Mouse (Mus musculus) CH12F3 (cell line): ENCODE measurements around the gene Cd300lf.

Experiments used
- in situ Hi-C: fragments of 300-500 bp; cut with MboI; formaldehyde crosslinking; loops from 2 replicates; pipeline ENCODE4 v1.14.3; 2020; ENCODE audit warnings: low sequenced_read_pairs

The Cd300lf gene

DNA sequence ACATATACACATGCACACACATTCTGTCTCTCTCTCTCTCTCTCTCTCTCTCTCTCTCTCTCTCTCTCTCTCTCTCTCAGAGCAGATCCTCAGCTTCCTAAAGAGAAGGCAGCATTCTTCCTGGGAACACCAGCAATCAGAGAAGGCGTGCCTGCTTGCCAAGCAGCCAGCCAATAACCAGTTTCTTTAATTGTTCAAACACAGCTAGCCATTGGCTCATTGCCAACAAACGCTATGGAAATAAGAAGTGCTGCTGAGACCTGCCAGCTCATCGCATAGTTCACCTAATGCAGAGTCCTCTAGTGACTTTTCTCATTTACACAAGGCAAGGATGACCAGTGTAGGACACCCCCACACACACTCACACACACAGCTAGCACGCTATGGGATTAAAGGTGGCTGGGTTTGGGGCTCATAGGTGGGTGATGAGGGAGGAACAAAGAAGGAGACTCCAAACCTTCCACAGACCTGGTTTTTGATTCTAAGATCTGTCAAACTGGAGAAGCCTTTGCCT is 26.3 kb downstream of the Cd300lf start:
- in situ Hi-C loops = no loop called here

DNA sequence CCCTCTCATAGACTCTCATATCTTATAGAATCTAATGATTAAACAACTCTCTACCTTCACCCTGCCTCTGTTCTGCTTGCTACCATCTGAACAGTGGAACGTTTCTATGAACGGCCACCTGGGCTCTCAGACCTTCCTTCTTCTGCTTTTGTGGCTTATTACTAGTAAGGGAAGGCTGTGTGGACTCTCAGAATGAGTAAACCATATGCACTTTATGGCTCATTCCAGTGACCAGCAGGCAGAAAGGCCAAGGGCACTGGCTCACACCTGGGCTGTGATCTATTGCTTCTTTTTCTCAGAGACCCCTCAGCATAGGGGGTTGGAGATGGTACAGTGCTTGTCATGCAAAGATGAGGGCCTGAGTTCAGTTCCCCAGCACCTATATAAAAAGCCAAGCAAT is 27.2 kb downstream of the Cd300lf start:
- in situ Hi-C loops = no loop called here

DNA sequence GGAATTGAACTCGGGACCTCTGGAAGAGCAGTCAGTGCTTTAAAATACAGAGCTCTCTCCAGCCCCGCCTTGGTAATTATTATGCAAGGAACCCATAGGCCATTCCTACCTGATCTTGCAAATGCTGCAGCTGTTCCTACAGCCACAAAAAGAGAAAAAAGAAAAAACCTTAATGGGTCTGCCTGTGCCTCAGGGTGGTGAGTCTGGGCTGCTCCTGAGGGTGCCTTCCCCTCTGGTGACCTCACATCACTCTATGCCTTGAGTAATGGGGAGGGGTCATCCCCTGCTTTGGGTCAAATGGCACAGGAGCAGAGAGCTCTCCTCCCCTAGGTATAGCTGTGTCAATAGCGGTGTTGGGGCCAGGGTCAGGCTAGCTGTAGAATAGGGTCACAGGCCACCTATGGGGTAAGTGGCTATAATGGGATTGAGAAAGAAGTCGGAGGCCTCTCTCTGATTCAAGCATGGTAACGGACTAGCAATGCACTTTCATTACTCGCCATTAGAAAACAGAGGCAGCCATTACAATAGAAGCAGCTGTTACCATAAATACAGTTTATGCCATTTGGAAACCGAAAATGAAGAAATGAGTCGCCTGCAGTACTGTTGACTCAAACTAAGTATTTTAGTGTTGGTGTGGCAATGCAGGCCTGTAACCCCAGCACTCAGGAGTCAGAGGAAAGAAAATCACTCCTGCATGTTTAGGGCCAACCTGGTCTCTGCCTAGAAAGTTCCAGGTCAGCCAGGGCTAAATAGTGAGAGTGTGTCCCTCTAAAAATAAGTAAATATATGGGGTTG is 28.8 kb downstream of the Cd300lf start:
- in situ Hi-C loops = no loop called here

DNA sequence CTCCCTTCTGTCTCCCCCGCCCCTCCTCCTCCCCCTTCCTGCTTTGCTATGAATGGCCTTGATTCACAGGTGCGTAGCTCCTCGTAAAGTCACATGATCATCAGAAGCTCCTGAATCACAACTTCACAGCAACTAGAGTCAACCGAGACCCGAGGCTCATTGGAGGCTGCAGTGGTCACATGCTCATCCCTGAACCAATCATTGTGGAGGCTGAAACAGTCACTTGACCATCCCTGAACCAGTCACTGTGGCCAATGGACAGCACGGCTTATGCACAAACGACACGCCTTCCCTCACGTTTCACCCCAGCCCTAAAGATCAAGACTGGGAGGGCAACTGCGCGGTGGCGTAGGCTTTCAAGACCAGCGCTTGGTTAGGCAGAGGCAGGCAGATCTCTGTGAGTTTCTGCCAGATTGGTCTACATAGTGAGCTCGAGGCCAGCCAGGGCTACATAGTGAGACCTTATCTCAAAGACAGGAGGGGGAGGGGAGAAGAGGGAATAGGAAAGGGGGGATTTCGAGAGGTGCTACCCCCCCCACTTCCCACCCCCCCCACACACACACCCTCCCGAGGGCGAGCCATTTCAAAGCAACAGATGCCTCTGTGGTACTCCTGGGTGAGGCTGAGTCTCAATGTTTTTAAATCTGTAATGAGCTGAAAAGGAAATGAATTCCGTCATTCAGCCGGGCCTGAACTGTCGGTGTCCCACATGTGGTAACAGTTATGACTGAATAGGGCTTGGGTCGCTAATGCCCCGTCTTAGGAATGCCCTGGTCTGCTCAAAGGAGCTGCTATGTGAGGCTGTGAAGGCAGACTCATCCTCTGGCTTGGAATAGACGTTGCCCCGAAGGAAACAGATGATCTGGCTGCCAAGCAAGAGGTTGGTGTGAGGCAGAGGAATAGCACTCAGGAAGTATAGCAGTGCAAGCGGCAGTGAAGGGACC is 30.1 kb downstream of the Cd300lf start:
- in situ Hi-C loops = no loop called here

DNA sequence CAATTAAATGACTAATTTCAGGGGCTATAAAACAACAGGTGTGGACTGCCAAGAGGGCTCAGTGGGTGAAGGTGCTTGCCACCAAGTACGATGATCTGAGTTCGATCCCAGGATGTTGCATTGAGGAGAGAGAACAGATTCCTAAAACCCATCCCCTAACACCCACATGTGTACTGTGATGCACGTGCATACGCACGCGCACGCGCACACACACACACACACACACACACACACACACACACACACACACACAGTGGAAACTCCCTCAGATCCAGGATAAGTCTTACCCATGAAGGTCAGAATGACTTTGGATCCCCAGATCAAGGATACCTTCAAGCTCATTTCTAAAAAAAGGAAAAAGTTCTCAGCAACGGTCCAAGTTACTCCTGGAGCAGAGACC is 31.7 kb downstream of the Cd300lf start:
- in situ Hi-C loops = no loop called here

DNA sequence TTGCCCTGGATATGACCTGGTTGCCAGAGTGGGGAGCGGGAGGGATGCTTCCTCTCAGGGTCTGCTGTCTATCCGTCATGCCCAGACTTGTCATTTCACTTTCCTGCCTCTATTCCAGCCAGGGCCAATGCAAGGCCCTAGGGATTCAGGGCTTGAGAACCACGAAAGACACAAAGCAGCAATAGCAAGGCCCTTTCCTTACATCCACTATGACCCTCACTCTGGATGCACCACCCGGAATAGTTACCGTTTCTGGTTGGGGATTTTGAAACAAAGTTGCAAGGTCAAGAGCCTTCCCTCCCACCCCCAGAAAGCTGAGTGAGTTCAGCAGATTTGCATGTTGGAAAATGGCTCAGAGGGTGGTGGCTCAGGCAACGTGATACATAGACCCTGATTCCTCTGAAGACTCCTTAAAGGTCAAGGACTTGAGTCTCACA is 32.2 kb downstream of the Cd300lf start:
- in situ Hi-C loops = no loop called here

DNA sequence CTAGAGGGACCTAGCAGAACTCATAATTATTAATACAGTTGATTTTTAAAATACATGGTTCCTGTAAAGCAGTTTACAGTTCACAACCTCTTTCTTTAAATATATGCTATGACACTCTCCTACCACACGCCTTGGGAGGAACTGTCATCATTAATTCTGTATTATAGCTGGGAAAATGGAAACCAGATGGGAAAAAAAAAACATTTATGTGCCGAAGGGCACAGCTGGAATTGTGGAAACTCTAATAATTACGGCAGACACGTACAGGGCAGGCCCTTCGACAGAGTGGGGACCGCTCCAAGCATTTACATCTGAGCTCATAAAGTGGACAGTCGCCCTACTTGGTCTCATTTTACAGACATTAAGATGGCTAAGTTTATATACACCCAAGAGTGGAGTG is 33.1 kb downstream of the Cd300lf start:
- in situ Hi-C loops = no loop called here

DNA sequence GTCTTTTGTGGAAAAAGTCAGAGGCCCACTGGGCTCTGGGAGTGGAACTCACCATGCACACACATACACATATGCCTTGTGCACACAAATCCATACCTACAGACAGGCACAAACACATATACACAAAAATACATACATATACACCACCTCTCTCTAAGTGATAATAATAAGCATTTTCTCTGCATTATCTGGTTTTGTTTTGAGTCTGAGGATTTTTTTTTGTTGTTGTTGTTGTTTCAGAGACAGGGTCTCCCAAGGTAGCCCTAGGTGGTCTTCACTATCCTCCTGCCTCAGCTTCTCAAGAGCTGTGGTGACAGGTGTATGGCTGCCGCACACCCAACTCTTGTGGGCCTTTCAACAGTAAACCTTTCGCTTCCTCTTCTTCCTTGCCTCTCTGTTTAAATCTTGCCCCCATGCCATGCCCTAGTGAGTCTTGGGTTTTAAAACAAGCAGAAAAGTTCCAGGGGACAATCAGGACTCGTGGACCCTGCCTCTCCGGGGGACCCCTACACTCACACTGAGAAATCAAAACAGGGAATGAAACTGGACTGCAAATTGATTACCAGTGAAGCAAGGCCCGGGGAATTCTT is 33.7 kb downstream of the Cd300lf start:
- in situ Hi-C loops = no loop called here

DNA sequence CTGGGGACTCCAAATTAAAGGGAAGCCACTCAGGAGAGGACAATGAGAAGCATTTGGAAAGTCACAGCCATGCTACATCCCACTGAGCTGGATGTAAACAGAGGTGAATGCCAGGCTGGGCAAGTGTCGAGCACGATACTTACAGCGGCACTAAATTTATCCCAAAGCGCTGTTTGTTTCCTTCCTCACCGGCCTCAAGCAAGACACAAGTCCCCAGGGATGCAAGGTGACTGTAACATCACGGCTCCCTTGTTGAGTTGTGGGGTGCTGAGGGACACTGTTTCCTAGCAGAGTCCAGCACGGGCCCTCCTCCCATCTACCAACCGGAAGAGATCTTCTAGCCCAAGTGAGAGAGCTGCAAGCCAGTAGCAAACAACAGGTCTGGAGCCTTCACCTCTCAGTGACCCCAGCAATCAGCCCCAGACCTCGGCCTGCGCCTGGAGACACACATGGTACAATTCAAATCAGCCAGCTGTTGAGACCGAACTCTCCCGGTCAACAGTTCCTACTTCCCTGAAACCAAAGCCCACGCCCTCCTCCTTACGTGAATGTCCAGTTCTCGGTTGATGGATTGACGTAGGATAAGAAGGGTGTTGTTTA is 34.5 kb downstream of the Cd300lf start:
- in situ Hi-C loops = no loop called here

DNA sequence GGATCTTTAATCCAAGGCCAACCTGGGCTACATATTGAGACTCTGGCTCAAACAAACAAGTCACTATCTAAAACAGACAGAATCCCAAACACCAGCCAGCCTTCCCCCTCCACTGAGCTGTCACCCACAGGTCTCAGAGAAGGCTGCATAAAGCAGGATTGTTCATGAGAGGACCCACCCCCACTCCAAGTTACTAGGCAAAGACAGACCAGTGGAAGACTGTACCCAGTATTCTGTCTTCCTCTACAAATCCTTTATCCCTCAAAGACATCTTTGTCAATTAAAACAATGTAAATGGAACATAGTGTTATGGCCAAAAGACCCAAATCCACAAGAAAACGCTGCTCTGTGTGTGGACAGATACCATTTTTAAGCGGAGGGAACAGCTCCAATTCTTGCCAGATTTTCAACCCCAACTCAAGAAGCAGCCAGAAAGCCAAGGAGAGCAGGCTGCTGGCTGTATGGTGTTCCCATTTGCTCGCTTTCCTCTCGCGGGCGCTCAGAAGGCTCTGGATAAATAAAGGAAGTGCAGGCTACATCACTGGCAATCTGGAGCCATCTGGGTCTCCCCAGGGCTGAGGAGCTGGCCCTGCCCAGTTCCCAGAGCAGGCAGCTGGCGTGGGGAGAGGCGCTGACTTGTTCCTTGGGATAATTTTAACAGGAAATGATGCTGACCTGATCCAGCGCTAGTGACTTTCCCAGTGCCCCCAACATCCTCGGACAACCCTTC is 35.4 kb downstream of the Cd300lf start:
- in situ Hi-C loops = no loop called here

DNA sequence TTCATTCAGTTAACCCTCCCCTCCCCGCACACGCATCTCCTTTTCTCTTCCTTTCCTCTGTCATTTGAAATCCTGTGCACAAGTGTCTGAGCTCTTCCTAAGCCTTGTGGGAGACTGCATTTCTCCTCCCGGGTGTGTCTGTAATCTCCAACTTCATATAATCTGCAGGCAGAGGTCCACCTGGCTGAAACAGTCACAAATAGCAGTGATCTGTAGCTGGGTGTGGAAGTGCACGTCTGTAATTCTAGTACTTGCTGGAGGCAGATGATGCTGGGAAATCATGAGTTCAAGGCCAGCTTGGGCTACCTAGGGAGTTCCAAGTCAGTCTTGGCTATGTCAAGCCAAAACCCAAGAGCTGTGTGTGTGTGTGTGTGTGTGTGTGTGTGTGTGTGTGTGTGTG is 41.7 kb downstream of the Cd300lf start:
- in situ Hi-C loops = no loop called here

DNA sequence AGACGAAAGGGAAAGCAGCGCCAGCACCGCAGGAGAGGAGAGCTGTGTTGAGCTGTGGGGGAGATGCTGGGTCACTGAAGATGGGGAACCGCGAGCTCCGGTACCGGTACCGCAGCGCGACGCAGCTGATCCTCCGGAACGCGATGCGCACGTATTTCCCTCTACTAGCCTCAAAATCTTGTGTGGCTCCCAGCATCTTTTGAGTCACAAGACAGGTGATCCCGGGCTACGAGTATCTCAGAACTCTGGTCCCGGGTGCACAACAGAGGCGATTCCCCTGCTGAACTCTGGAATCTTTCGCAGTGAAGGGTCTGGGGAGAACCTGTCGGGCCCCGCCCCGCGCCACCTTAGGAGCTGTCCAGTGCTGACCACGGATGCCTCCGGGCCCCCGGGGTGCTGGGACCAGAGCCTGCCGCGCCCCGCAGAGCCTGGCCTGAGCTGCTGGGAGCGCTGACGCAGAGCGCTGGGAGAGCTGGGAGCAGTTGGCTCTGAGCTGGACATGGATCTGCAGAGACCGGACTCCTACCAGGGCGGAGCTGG is 42.4 kb downstream of the Cd300lf start, which contains the start of gene Rab37:
TSS of gene Rab37 (plus strand) at position 70 of the 540 bp plus-strand sequence.
- in situ Hi-C loops = no loop called here

DNA sequence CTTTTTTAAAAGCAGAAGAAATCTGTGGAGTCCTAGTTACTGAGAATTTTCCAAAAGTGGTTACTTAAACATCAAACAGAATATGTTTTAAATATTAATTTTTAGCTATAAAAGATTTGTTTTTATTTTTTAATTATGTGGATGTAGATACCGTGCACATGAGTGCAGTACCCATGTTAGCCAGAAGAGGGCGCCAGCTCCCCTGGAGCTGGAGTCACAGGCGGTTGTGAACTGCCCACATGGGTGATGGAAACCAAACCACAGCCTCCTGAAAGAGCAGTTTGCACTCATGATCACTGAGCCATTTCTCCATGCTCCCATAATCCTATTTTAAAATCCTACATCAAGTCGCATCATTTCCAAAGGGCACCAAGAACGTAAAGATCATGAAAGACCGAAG is 43.9 kb downstream of the Cd300lf start:
- in situ Hi-C loops = no loop called here

DNA sequence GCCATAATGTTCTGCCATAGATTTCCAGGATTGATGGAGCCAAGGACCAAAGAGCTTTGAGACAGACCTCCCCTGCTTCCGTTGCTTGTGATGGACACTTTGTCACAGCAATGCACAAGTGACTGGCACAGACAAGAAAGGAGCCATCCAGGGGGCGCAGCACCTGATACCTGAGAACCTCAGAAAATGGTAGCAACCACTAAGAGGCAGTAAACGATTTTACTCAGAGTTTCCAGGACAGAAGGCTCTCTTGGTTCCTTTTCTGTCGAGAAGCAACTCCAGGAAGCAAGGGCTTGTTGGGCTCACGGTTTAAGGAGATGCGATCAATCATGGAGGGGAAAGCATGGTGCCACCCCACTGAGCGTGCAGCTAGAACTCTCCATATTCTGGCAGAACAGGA is 47.6 kb downstream of the Cd300lf start:
- in situ Hi-C loops = no loop called here

DNA sequence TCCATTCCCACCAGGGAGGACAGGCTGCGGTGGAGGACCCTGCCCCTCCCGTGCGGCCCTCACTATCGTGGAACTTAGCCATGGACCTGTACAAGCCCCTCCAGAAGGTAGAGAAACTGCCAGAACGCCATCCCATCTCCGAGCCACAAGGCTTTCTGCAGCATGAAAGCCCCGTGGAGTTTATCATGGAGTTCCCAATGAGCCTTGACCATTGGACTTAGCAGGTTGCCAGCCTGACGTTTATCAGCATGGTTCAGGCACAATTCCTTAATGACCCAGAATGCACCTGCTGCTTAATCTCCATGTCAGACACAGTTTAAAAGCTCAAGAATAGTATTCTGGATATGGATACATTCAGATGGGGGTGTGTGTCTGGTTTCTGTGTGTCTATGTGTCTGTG is 48.7 kb downstream of the Cd300lf start:
- in situ Hi-C loops = no loop called here

DNA sequence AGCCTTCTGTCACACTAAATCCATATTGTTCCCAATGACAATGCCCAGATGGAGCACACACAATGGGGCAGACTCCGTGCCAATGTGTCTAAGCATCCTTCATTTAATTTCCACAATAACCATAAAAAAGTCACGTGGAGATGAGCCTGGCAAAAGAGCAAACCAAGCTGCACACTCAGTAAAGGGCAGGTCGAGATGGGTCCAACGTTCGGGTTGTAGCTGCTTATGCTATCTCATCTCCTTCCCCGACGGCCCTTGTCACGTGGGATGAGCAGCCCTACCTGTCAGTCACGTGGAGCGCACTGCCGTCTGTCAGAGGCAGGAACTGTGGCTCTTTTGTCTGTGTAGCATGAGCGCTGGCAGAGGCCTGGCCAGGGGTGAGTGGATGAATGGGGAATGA is 49.2 kb downstream of the Cd300lf start:
- in situ Hi-C loops = no loop called here

DNA sequence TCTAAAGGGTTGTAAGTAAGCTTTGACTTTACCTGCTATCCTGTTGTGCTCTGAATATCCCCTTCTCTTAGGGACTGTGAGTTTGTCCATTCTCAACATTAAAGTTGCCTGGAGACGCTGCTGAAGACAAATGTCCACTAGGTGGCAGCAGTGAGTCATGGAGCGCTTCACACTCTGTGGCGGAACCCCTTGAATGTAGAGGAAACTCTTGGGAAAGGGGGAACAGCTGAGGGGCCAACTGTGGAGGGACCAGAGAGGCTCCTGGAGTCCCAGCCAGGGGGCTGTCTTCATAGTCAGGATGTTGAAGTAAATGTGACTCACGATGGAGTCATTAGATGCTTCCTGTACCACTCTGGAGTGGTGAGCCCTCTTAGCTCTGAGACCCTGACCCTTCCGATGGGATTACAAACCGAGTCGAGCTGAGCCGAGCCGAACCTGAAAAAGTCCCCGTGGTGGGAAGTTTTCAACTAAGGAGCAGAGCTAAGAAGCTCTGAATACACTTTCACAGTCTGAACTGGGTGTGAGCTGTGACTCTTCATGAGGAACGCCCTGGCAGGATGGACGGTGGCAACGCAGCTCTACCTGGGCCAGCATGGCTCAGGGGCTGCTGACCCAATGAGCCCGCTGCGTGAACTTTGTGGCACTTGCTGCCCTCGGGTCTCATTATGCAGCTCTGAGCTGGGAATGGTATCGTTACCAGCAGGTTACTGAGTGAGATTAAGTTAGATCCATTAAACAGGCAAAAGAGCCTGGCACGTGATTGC is 50.2 kb downstream of the Cd300lf start:
- in situ Hi-C loops = no loop called here

DNA sequence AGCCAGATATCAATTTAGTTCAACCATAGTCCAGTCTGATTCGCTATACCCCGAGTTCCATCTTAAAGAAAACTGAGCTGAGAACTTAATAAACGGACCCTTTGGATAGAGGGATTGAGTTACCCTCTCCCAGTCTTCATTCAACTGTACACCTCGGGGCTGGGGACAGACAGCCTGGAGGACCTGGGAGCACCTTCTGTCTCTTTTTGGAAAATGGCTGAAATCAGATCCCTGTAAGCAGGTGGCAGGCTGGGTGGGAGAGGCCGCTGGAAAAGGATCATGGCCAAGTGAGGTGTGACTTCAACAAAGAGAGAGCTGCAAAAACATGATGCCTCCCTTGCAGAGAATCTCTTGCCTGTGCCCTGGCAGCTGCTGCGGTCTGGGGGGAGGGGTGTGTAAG is 51.6 kb downstream of the Cd300lf start:
- in situ Hi-C loops = no loop called here

DNA sequence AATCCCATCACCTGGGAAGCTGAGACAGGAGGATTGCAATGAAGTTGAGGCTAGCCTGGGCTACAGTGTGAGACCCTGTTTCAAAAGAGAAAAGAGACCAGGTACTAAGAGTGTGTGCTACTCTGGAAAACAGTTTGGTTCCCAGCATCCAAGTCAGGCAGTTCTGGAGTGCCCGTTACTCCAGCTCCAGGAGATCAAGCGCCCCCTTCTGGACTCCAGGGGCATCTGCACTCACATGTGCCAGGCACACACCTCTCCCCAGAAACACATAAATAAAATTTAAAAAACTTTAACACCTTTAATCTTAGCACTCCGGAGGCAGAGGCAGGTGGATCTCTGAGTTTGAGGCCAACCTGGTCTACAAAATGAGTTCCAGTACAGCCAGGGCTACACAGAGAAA is 52.4 kb downstream of the Cd300lf start:
- in situ Hi-C loops = no loop called here
